Mouse (Mus musculus) heart, embryonic 10.5 days (tissue): ENCODE data around the gene Tpi1. TPM values are rescaled to one million over a fixed set of nuclear protein-coding genes. Genes with fewer than 3 reads are reported as not detected.
"Not testable (repeated sequence)": the region's sequence is repeated elsewhere in the genome, so short reads cannot be mapped to it uniquely, and the experiment has no call there.

Experiments
- DNase-seq: peaks from one replicate; pipeline ENCODE4 v3.0.0-alpha.2; 2017; ENCODE audit warnings: low spot score
- H3K27ac ChIP-seq: fragments of 300-500 bp; sonication (generic); 2 replicates; pipeline ENCODE4 v1.5.1; 2016; ENCODE audit warnings: mild to moderate bottlenecking
- H3K27me3 ChIP-seq: fragments of 300-500 bp; sonication (generic); 2 replicates; pipeline ENCODE4 v1.6.1; 2016; ENCODE audit warnings: mild to moderate bottlenecking; ENCODE audit not compliant: poor library complexity, insufficient read depth, severe bottlenecking
- H3K36me3 ChIP-seq: fragments of 300-500 bp; sonication (generic); 2 replicates; pipeline ENCODE4 v1.6.1; 2016; ENCODE audit warnings: mild to moderate bottlenecking, moderate library complexity
- H3K4me1 ChIP-seq: fragments of 300-500 bp; sonication (generic); 2 replicates; pipeline ENCODE4 v1.6.1; 2016; ENCODE audit warnings: mild to moderate bottlenecking
- H3K4me3 ChIP-seq: fragments of 300-500 bp; sonication (generic); 2 replicates; pipeline ENCODE4 v1.5.1; 2016; ENCODE audit warnings: mild to moderate bottlenecking, moderate library complexity
- H3K9me3 ChIP-seq: fragments of 300-500 bp; sonication (generic); 2 replicates; pipeline ENCODE4 v1.6.1; 2016; ENCODE audit warnings: mild to moderate bottlenecking, moderate library complexity
- WGBS: fragments of 180-500 bp; shearing (Covaris S2); methylation state at CpG from one replicate; pipeline ENCODE4 v1.1.7; 2016; 5-methylcytosine and 5-hydroxymethylcytosine counted together
- polyA plus RNA-seq: library from polyadenylated mRNA; unstranded; fragments of >200 nt; fragmentation: Nextera tagmentation; extraction: Ambion mirVana; gene quantifications from 2 replicates; pipeline ENCODE4 v1.2.1, GENCODE M21; 2016

Tpi1 gene
- polyA plus RNA-seq, 1 experiment from 2014 or later: 1,456 TPM

- Histone ChIP-seq H3K4me1 (peaks cover 36% of the 10 kb centered on the region), H3K4me3 (no peak overlapping the region), H3K9me3 (no peaks in the 10 kb centered on the region), H3K27me3 (peaks cover 37% of the 10 kb centered on the region), H3K36me3 (peaks cover 7% of the 10 kb centered on the region; the same call in 1 of the 2 replicates), H3K27ac (no peak overlapping the region)
- WGBS: 64% methylated on average over 12 of the region's 12 CpGs
- DNase-seq: no peak
These were observed 40.6 kb upstream of the Tpi1 start for GRCm38 (mm10) chr6:124854647-124855046.

- H3K9me3 ChIP-seq: no peaks in the 10 kb centered on the region
- peaks cover 16% of the 10 kb centered on the region for H3K27me3 ChIP-seq
- no peak for DNase-seq
- WGBS: 38% methylated on average over 8 of the region's 8 CpGs
- peaks cover 7% of the 10 kb centered on the region; the same call in 1 of the 2 replicates for H3K36me3 ChIP-seq
- H3K4me3 ChIP-seq: no peak overlapping the region
- peaks cover 8% of the 10 kb centered on the region for H3K4me1 ChIP-seq
- no peak overlapping the region for H3K27ac ChIP-seq
These were observed 36.4 kb upstream of the Tpi1 start for GRCm38 (mm10) chr6:124850535-124850934.

GRCm38 (mm10) chr6:124847305-124847704, 33.2 kb upstream of the Tpi1 start:
- 9% methylated on average over 9 of the region's 9 CpGs for WGBS

GRCm38 (mm10) chr6:124840241-124841167, 26.4 kb upstream of the Tpi1 start, which contains the start of gene Gnb3:
TSS of gene Gnb3 (minus strand) at chr6:124840275.
- Histone ChIP-seq H3K4me1 (peaks cover 46% of the 10 kb centered on the region), H3K36me3 (peaks cover 18% of the 10 kb centered on the region), H3K27ac (peak within 1 kb of the TSS; percentile 79), H3K27me3 (peaks cover 20% of the 10 kb centered on the region), H3K4me3 (peak within 1 kb of the TSS; percentile 43), H3K9me3 (no peaks in the 10 kb centered on the region)
- 17% methylated on average over 15 of the region's 15 CpGs for WGBS
- no peak for DNase-seq

More at GRCm38 (mm10) chr6:124847305-124847704, 33.2 kb upstream of the Tpi1 start:
- H3K36me3 ChIP-seq: peaks cover 12% of the 10 kb centered on the region
- DNase-seq: peak; percentile 96
- peaks cover 3% of the 10 kb centered on the region; the same call in 1 of the 2 replicates for H3K4me1 ChIP-seq
- no peak overlapping the region for H3K4me3 ChIP-seq
- H3K27ac ChIP-seq: no peak overlapping the region
- no peaks in the 10 kb centered on the region for H3K9me3 ChIP-seq
- H3K27me3 ChIP-seq: peaks cover 13% of the 10 kb centered on the region

GRCm38 (mm10) chr6:124839805-124840204, 25.7 kb upstream of the Tpi1 start:
- Histone ChIP-seq H3K4me1 (peaks cover 51% of the 10 kb centered on the region), H3K27ac (peak overlapping the region; percentile 79), H3K9me3 (no peaks in the 10 kb centered on the region), H3K27me3 (peaks cover 16% of the 10 kb centered on the region), H3K4me3 (peak overlapping the region; percentile 43), H3K36me3 (peaks cover 13% of the 10 kb centered on the region)
- no peak for DNase-seq
- WGBS: 1% methylated on average over 8 of the region's 8 CpGs

- Histone ChIP-seq H3K36me3 (peaks cover 36% of the 10 kb centered on the region), H3K4me1 (peaks cover 55% of the 10 kb centered on the region), H3K27ac (no peak overlapping the region), H3K27me3 (peaks cover 12% of the 10 kb centered on the region), H3K9me3 (no peaks in the 10 kb centered on the region), H3K4me3 (no peak overlapping the region)
- WGBS: 74% methylated on average over 7 of the region's 7 CpGs
- DNase-seq: no peak
These were observed 22.3 kb upstream of the Tpi1 start for GRCm38 (mm10) chr6:124836411-124836810.

GRCm38 (mm10) chr6:124835531-124835930, 21.4 kb upstream of the Tpi1 start:
- Histone ChIP-seq H3K36me3 (peaks cover 36% of the 10 kb centered on the region), H3K27ac (peak overlapping the region; percentile 36; the same call in 1 of the 2 replicates), H3K27me3 (peaks cover 12% of the 10 kb centered on the region), H3K4me3 (no peak overlapping the region), H3K4me1 (peaks cover 58% of the 10 kb centered on the region), H3K9me3 (no peaks in the 10 kb centered on the region)
- no peak for DNase-seq
- WGBS: 48% methylated on average over 10 of the region's 10 CpGs

- peaks cover 36% of the 10 kb centered on the region for H3K36me3 ChIP-seq
- peak overlapping the region; percentile 24; the same call in 1 of the 2 replicates for H3K27ac ChIP-seq
- WGBS: 82% methylated on average over 6 of the region's 6 CpGs
- no peak overlapping the region for H3K4me3 ChIP-seq
- H3K27me3 ChIP-seq: peaks cover 5% of the 10 kb centered on the region
- DNase-seq: no peak
- H3K4me1 ChIP-seq: peaks cover 51% of the 10 kb centered on the region
- H3K9me3 ChIP-seq: no peaks in the 10 kb centered on the region
These were observed 20.5 kb upstream of the Tpi1 start for GRCm38 (mm10) chr6:124834512-124835081.

GRCm38 (mm10) chr6:124831649-124832048, 17.6 kb upstream of the Tpi1 start:
- H3K27ac ChIP-seq: no peak overlapping the region
- 93% methylated on average over 8 of the region's 8 CpGs for WGBS
- peaks cover 41% of the 10 kb centered on the region for H3K4me1 ChIP-seq
- H3K4me3 ChIP-seq: no peak overlapping the region; the same call in 1 of the 2 replicates
- DNase-seq: no peak
- no peaks in the 10 kb centered on the region for H3K27me3 ChIP-seq
- H3K9me3 ChIP-seq: no peaks in the 10 kb centered on the region
- H3K36me3 ChIP-seq: peaks cover 42% of the 10 kb centered on the region

GRCm38 (mm10) chr6:124831199-124831598, 17.1 kb upstream of the Tpi1 start:
- not testable (repeated sequence) for DNase-seq, H3K27me3 ChIP-seq, H3K27ac ChIP-seq, H3K9me3 ChIP-seq
- H3K4me3 ChIP-seq: peak overlapping the region; percentile 68; the same call in 1 of the 2 replicates
- H3K36me3 ChIP-seq: peaks cover 46% of the 10 kb centered on the region
- 93% methylated on average over 4 of the region's 4 CpGs for WGBS
- H3K4me1 ChIP-seq: peaks cover 36% of the 10 kb centered on the region

GRCm38 (mm10) chr6:124829799-124830700, 16.0 kb upstream of the Tpi1 start:
- Histone ChIP-seq H3K27me3 (no peaks in the 10 kb centered on the region), H3K36me3 (peaks cover 57% of the 10 kb centered on the region), H3K4me1 (peaks cover 25% of the 10 kb centered on the region), H3K4me3 (peak overlapping the region; percentile 68), H3K9me3 (no peaks in the 10 kb centered on the region), H3K27ac (peak overlapping the region; percentile 91)
- peak; percentile 99 for DNase-seq
- under 1% methylated on average over 38 of the region's 38 CpGs for WGBS
